23 mouse cellular contexts compared by ENCODE assay signal in the genomic region with DNA sequence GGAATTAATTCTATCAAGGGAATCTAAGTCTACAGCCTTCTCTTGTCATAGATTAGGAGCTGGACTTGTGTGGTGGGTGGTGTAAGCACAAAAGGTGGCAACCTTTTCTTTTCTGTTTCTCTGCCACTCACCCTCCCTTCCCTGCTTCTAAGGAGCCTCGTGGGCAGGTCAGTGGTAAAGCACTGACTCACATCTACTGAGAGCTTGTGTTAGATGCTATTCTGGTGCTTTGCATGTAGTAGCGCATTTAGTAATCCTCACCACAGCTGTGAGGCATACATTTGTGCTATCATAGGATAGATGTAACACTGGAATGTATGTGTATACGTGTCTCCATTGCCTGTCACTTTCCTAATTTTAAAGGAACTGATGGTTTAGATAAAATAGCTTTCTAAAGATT.
DNase-seq lines count a peak whose midpoint lies in the region; ATAC-seq and TF ChIP-seq lines count a peak whose summit lies in the region.
"Had no signal": no experiment of that assay in that cellular context is flagged by ENCODE, and none has a peak within 500 bp of the region (broad histone marks: within the 10 kb centered on the region; RNA-seq: fewer than 3 reads in every experiment).

No protein-coding gene starts in this region.

- DNase-seq in forebrain, postnatal 0 days: no peak
- peak; percentile 61 for DNase-seq in heart, embryonic 10.5 days (ENCODE audit: low spot score)
- DNase-seq in heart, postnatal 10 days: no peak
- no peak for DNase-seq in limb, embryonic 10.5 days (ENCODE audit: low spot score)
- no peak for DNase-seq in liver, postnatal 0 days
- DNase-seq: adrenal gland, adult 8-10 months; adrenal gland, postnatal 36 days; cerebellum, adult 11 months; cerebellum, adult 8-10 months; cerebellum, postnatal 14 days; embryo, embryonic 11 days; gastrocnemius, postnatal 10 days; kidney, adult 18-20 months had no signal

- no peak for TF ChIP-seq EP300 in liver, postnatal 0 days (IDR thresholded peaks at IDR 0.05; ENCODE audit: low read depth)

- ATAC-seq in forebrain, postnatal 0 days: peak; percentile 14; the same call in 1 of the 2 replicates
- no peak for ATAC-seq in forebrain, embryonic 12.5 days (ENCODE audit: low FRiP score)
- no peak for ATAC-seq in limb, embryonic 12.5 days (ENCODE audit: insufficient number of reproducible peaks, insufficient read depth, low FRiP score, low TSS enrichment, low read depth)
- no peak for ATAC-seq in liver, postnatal 0 days
- ATAC-seq: forebrain, embryonic 15.5 days; intestine, embryonic 15.5 days had no signal

- no peak for TF ChIP-seq POLR2A in olfactory bulb, adult 2 months (IDR thresholded peaks at IDR 0.05; ENCODE audit: insufficient read depth, low read depth, low read length)

- H3K27ac ChIP-seq in forebrain, postnatal 0 days (ENCODE audit: low read depth, low read length): no peak overlapping the region
- no peak overlapping the region for H3K27ac ChIP-seq in forebrain, embryonic 12.5 days
- no peak overlapping the region for H3K27ac ChIP-seq in heart, embryonic 10.5 days
- 0 out of 2 replicates have a peak overlapping the region, but pooled peaks have one; percentile 17 for H3K27ac ChIP-seq in limb, embryonic 12.5 days
- no peak overlapping the region for H3K27ac ChIP-seq in limb, embryonic 10.5 days
- peak overlapping the region; percentile 64 for H3K27ac ChIP-seq in olfactory bulb, adult 2 months (ENCODE audit: insufficient read depth, low read depth, low read length)
- H3K27ac ChIP-seq in liver, postnatal 0 days (ENCODE audit: low read depth): no peak overlapping the region
- H3K27ac ChIP-seq: embryonic facial prominence, embryonic 15.5 days; forebrain, embryonic 10.5 days; forebrain, embryonic 15.5 days; hindbrain, embryonic 10.5 days; hindbrain, embryonic 14.5 days; intestine, embryonic 15.5 days had no signal

- no peak overlapping the region for H3K4me2 ChIP-seq in forebrain, postnatal 0 days (ENCODE audit: low read depth)
- no peak overlapping the region for H3K4me2 ChIP-seq in forebrain, embryonic 12.5 days
- H3K4me2 ChIP-seq in limb, embryonic 12.5 days: no peak overlapping the region
- H3K4me2 ChIP-seq in liver, postnatal 0 days (ENCODE audit: low read depth, low read length): no peak overlapping the region
- H3K4me2 ChIP-seq: embryonic facial prominence, embryonic 15.5 days; forebrain, embryonic 15.5 days; hindbrain, embryonic 14.5 days; intestine, embryonic 15.5 days had no signal

- no peaks in the 10 kb centered on the region for H3K9me3 ChIP-seq in forebrain, postnatal 0 days (ENCODE audit: low read length)
- H3K9me3 ChIP-seq in forebrain, embryonic 12.5 days: no peaks in the 10 kb centered on the region
- no peaks in the 10 kb centered on the region for H3K9me3 ChIP-seq in heart, embryonic 10.5 days
- peaks cover 3% of the 10 kb centered on the region; the same call in 1 of the 2 replicates for H3K9me3 ChIP-seq in limb, embryonic 12.5 days
- H3K9me3 ChIP-seq in limb, embryonic 10.5 days (replicated peaks): no peaks in the 10 kb centered on the region
- H3K9me3 ChIP-seq in liver, postnatal 0 days (ENCODE audit: low read length): no peaks in the 10 kb centered on the region
- H3K9me3 ChIP-seq: embryonic facial prominence, embryonic 15.5 days; forebrain, embryonic 10.5 days; forebrain, embryonic 15.5 days; hindbrain, embryonic 10.5 days; intestine, embryonic 15.5 days had no signal

- no peak for TF ChIP-seq CTCF in forebrain, postnatal 0 days (IDR thresholded peaks at IDR 0.05; ENCODE audit: low read depth)
- no peak for TF ChIP-seq CTCF in olfactory bulb, adult 2 months (IDR thresholded peaks at IDR 0.05; ENCODE audit: insufficient read depth, low read depth, low read length)
- TF ChIP-seq CTCF in liver, postnatal 0 days (IDR thresholded peaks at IDR 0.05; ENCODE audit: low read depth): no peak

- 79% methylated on average over 3 of the region's 3 CpGs for WGBS in forebrain, postnatal 0 days
- WGBS in forebrain, embryonic 12.5 days: 79% methylated on average over 3 of the region's 3 CpGs
- WGBS in heart, embryonic 10.5 days: 71% methylated on average over 3 of the region's 3 CpGs
- 84% methylated on average over 3 of the region's 3 CpGs for WGBS in limb, embryonic 12.5 days
- WGBS in limb, embryonic 10.5 days: 88% methylated on average over 3 of the region's 3 CpGs
- WGBS in olfactory bulb, adult 2 months: 41% methylated on average over 3 of the region's 3 CpGs
- 71% methylated on average over 3 of the region's 3 CpGs for WGBS in liver, postnatal 0 days (ENCODE audit: insufficient replicate concordance)

- H3K4me3 ChIP-seq in forebrain, postnatal 0 days (ENCODE audit: low read depth, low read length): no peak overlapping the region
- H3K4me3 ChIP-seq in forebrain, embryonic 12.5 days (replicated peaks): no peak overlapping the region
- H3K4me3 ChIP-seq in heart, embryonic 10.5 days: no peak overlapping the region
- H3K4me3 ChIP-seq in limb, embryonic 12.5 days (replicated peaks): no peak overlapping the region
- no peak overlapping the region for H3K4me3 ChIP-seq in limb, embryonic 10.5 days
- H3K4me3 ChIP-seq in olfactory bulb, adult 2 months (ENCODE audit: insufficient read depth, low read depth, low read length): no peak overlapping the region
- H3K4me3 ChIP-seq in liver, postnatal 0 days (ENCODE audit: low read depth, low read length): no peak overlapping the region
- H3K4me3 ChIP-seq: embryonic facial prominence, embryonic 15.5 days; erythroblast, embryonic 14.5 days; forebrain, embryonic 10.5 days; forebrain, embryonic 15.5 days; hindbrain, embryonic 10.5 days; intestine, embryonic 15.5 days had no signal

- no peaks in the 10 kb centered on the region for H3K27me3 ChIP-seq in forebrain, postnatal 0 days (ENCODE audit: insufficient read depth, low read length)
- no peaks in the 10 kb centered on the region for H3K27me3 ChIP-seq in forebrain, embryonic 12.5 days
- no peaks in the 10 kb centered on the region for H3K27me3 ChIP-seq in heart, embryonic 10.5 days (ENCODE audit: insufficient read depth, poor library complexity, severe bottlenecking)
- H3K27me3 ChIP-seq in limb, embryonic 12.5 days: no peaks in the 10 kb centered on the region
- no peaks in the 10 kb centered on the region for H3K27me3 ChIP-seq in limb, embryonic 10.5 days (ENCODE audit: low read depth, poor library complexity, severe bottlenecking)
- no peaks in the 10 kb centered on the region for H3K27me3 ChIP-seq in liver, postnatal 0 days (ENCODE audit: insufficient read depth, low read length)
- H3K27me3 ChIP-seq: embryonic facial prominence, embryonic 15.5 days; forebrain, embryonic 15.5 days; intestine, embryonic 15.5 days had no signal

- intact Hi-C loops in heart, postnatal 10 days (cut with DNase I): no loop called here

- H3K36me3 ChIP-seq in forebrain, postnatal 0 days (ENCODE audit: insufficient read depth): no peaks in the 10 kb centered on the region
- H3K36me3 ChIP-seq in forebrain, embryonic 12.5 days (replicated peaks): no peaks in the 10 kb centered on the region
- H3K36me3 ChIP-seq in heart, embryonic 10.5 days: no peaks in the 10 kb centered on the region
- H3K36me3 ChIP-seq in limb, embryonic 12.5 days: no peaks in the 10 kb centered on the region
- H3K36me3 ChIP-seq in limb, embryonic 10.5 days: 0 out of 2 replicates have a peak, but pooled peaks cover 4% of the 10 kb centered on the region
- H3K36me3 ChIP-seq in liver, postnatal 0 days (replicated peaks; ENCODE audit: insufficient read depth, low read length): no peaks in the 10 kb centered on the region
- H3K36me3 ChIP-seq: embryonic facial prominence, embryonic 15.5 days; forebrain, embryonic 10.5 days; forebrain, embryonic 15.5 days; hindbrain, embryonic 10.5 days; intestine, embryonic 15.5 days had no signal

- no peaks in the 10 kb centered on the region for H3K4me1 ChIP-seq in forebrain, postnatal 0 days (ENCODE audit: insufficient read depth)
- H3K4me1 ChIP-seq in forebrain, embryonic 12.5 days: peaks cover 6% of the 10 kb centered on the region
- peaks cover 28% of the 10 kb centered on the region for H3K4me1 ChIP-seq in heart, embryonic 10.5 days
- peaks cover 17% of the 10 kb centered on the region for H3K4me1 ChIP-seq in limb, embryonic 12.5 days (replicated peaks)
- H3K4me1 ChIP-seq in limb, embryonic 10.5 days: peaks cover 8% of the 10 kb centered on the region; the same call in 1 of the 2 replicates
- H3K4me1 ChIP-seq in olfactory bulb, adult 2 months (ENCODE audit: control insufficient read depth, insufficient read depth, low read length): peaks cover 9% of the 10 kb centered on the region
- peaks cover 11% of the 10 kb centered on the region for H3K4me1 ChIP-seq in liver, postnatal 0 days (ENCODE audit: insufficient read depth)

- H3K9ac ChIP-seq in forebrain, postnatal 0 days: no peak overlapping the region
- H3K9ac ChIP-seq in forebrain, embryonic 12.5 days: no peak overlapping the region
- H3K9ac ChIP-seq in limb, embryonic 12.5 days (replicated peaks): no peak overlapping the region
- no peak overlapping the region for H3K9ac ChIP-seq in liver, postnatal 0 days (replicated peaks)
- H3K9ac ChIP-seq: embryonic facial prominence, embryonic 15.5 days; forebrain, embryonic 15.5 days; hindbrain, embryonic 14.5 days; intestine, embryonic 15.5 days had no signal

Comparison
In these comparisons a context has a peak if more than half of its experiments do, and no peak if none do; other contexts are left out.
1. H3K27ac ChIP-seq: peak in limb, embryonic 12.5 days (single experiment) and olfactory bulb, adult 2 months (single experiment); none in forebrain, postnatal 0 days (single experiment), forebrain, embryonic 12.5 days (single experiment), heart, embryonic 10.5 days (single experiment), limb, embryonic 10.5 days (single experiment) and liver, postnatal 0 days (single experiment).